In the genomic region with DNA sequence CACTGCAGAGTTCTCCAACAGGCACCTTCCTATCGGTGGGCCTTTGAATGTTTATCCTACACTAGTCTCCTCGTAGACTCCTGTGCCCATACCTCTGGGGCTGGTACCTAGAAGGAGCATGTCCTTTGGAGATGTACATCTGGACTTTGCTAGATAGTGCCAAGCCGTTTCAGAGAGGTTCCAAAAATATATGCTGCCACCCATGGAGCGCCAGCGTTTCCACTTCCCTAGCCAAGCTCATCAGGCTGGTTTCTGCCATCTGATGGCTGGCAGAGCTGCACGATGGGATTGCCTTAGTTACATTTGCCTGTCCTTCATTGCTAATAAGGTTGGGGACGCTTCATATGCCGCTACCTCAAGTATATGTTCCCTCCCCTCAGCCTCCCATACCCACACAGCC, we compare ENCODE assay signal across 19 mouse cellular contexts.
DNase-seq lines count a peak whose midpoint lies in the region; TF ChIP-seq lines count a peak whose summit lies in the region.
"Had no signal": no experiment of that assay in that cellular context is flagged by ENCODE, and none has a peak within 500 bp of the region (broad histone marks: within the 10 kb centered on the region; RNA-seq: fewer than 3 reads in every experiment).

No protein-coding gene starts in this region.

- 85% methylated on average over 8 of the region's 8 CpGs for WGBS in lung, adult 2 months

- no peak overlapping the region for H3K4me3 ChIP-seq in lung, adult 2 months (replicated peaks; ENCODE audit: extremely low read depth, low read depth, low read length)
- H3K4me3 ChIP-seq: embryonic facial prominence, embryonic 10.5 days; forebrain, embryonic 12.5 days; kidney, embryonic 15.5 days; megakaryocyte, embryonic 14.5 days; neural tube, embryonic 13.5 days had no signal

- no peaks in the 10 kb centered on the region for H3K4me1 ChIP-seq in lung, adult 2 months (ENCODE audit: control insufficient read depth, insufficient read depth, low read length)
- H3K4me1 ChIP-seq: forebrain, embryonic 12.5 days; neural tube, embryonic 13.5 days had no signal

- DNase-seq in cerebellum, adult 11 months: peak; percentile 12
- no peak for DNase-seq in cerebellum, postnatal 4 days (ENCODE audit: low spot score in 2 of 2)
- peak; percentile 34 to 63 for DNase-seq in left cerebral cortex, adult 18-20 months (ENCODE audit: low spot score in 2 of 2)
- DNase-seq in left cerebral cortex, adult 8-10 months (ENCODE audit: low spot score in 2 of 2): no peak
- peak; percentile 37 for DNase-seq in cerebellum, adult 18-20 months
- peak; percentile 59 to 66 for DNase-seq in cerebellum, postnatal 25 days
- DNase-seq in lung, adult 2 months: no peak
- no peak for DNase-seq in c-Kit-positive CD71-positive TER-119-positive erythroid progenitor cells, embryonic 14.5 days (ENCODE audit: low spot score)
- DNase-seq: adrenal gland, adult 2 months; gastrocnemius, postnatal 36 days; liver; liver, postnatal 0 days; midbrain, embryonic 14.5 days; thymus, adult 2 months had no signal

- TF ChIP-seq POLR2A in lung, adult 2 months (IDR thresholded peaks at IDR 0.05; ENCODE audit: borderline replicate concordance, extremely low read depth, low read depth, low read length): no peak

- TF ChIP-seq CTCF in lung, adult 2 months (IDR thresholded peaks at IDR 0.05; ENCODE audit: insufficient read depth, low read length): no peak

Comparison
In these comparisons a context has a peak if more than half of its experiments do, and no peak if none do; other contexts are left out.
1. DNase-seq: peak in cerebellum, adult 11 months (single experiment), left cerebral cortex, adult 18-20 months (2 of 2), cerebellum, adult 18-20 months (2 of 2) and cerebellum, postnatal 25 days (2 of 2); none in cerebellum, postnatal 4 days (0 of 2), left cerebral cortex, adult 8-10 months (0 of 2), lung, adult 2 months (single experiment) and c-Kit-positive CD71-positive TER-119-positive erythroid progenitor cells, embryonic 14.5 days (single experiment).